Mouse (Mus musculus): Measurements from ENCODE around the gene Gorab.

- TF ChIP-seq CTCF (IDR thresholded peaks at IDR 0.05) (no peak), EP300 (IDR thresholded peaks at IDR 0.05) (no peak)
Measured at GRCm38 (mm10) chr1:163355626-163356156, 47.8 kb downstream of the Gorab start.
